Mouse (Mus musculus) brain, embryonic 14.5 days (tissue): ENCODE measurements at regions not wholly inside any gene's neighbourhood (a gene's known extent, or its start where the extent isn't known, plus 50 kb on each side); places are given as distances from the start of the nearest gene placed in this dataset.

Experiments used
- DNase-seq: peaks from one replicate; pipeline ENCODE4 v3.0.0-alpha.2; 2011; ENCODE audit warnings: low read depth
- CTCF ChIP-seq: fragments of 200-500 bp; IDR thresholded peaks from 2 replicates; pipeline ENCODE4 v1.5.1; 2012; ENCODE audit warnings: inconsistent platforms, mild to moderate bottlenecking, moderate library complexity, borderline replicate concordance; ENCODE audit not compliant: insufficient read depth, insufficient read length; ENCODE audit errors: extremely low read depth
- POLR2A ChIP-seq: fragments of 200-500 bp; IDR thresholded peaks from 2 replicates; pipeline ENCODE4 v1.6.1; 2012; ENCODE audit warnings: mild to moderate bottlenecking, inconsistent platforms, borderline replicate concordance; ENCODE audit not compliant: poor library complexity, insufficient read depth, insufficient read length, severe bottlenecking; ENCODE audit errors: extremely low read depth

DNA sequence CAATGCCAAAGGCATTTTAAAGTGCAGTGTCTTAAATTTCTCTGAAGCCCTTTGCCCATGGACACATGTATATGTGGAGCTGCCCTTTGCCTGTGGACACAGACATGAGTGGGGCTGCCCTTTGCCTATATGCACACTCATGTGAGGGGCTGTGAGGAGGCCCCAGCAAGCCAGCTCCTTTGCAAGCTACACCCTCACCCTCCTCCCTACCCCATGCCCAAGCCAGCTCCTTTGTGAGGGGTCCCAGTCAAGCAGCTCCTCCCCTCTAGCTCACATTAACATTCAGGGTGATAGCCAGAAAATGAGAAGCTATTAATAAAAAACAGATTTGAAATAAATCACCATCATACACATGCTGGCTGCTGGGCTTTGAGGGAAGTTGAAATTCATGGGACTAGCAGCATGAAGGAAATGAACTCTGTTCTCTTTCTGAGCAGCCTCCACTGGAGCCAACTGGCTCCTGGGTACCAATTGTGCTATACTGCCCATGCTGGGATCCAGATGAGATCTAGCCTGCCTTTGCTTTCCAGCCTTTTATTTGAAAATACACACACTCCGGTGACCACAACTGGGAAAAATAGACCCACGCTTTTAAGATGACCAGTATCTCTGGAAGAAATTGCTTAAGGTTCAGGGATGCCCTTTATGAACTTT, 151.4 kb downstream of the Abcc12 start:
- DNase-seq: peak; percentile 26
- TF ChIP-seq POLR2A (no peak), CTCF (no peak)

DNA sequence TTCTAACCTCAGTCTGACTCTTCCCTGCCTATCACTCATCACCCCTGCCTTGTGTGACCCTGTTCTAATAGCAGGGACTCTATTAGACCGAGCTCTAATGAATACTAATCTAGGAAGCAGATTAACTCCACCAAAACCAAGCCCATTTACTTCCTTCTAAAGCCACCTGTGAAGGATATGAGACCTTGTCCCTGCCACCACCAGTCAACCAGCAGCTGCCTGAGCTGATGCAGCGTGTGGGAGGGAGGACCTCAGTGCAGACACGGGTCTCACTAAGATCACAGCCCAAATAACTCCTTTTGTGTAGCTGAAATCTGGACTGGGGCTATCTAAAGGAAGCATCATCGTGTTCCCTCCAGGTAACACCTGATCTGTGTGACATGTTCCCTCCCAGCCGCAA, 152.4 kb downstream of the Abcc12 start:
- no peak for TF ChIP-seq CTCF
- TF ChIP-seq POLR2A: no peak

DNA sequence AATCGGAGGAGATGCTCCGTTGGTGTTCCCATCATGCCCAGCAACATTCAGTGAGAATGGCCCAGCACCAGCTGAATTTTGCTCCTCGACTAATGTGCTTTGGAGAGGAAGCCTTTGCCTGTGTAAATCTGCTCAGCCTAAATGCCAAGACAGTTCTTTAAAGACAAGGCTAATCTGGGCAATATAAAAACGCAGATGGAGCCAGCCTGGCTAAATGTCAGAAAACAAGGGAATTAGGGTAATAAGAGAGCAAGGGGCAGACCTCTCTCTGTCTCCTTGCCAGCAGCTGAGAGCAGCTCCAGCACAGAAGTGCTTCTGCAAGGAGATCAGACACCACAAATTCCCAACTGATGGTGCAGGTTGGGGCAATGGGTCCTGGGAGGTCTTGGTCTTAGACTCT, 154.4 kb downstream of the Abcc12 start:
- TF ChIP-seq CTCF (no peak), POLR2A (no peak)
- DNase-seq: peak; percentile 44

More for the DNA sequence above, 152.4 kb downstream of the Abcc12 start:
- DNase-seq: peak; percentile 6

DNA sequence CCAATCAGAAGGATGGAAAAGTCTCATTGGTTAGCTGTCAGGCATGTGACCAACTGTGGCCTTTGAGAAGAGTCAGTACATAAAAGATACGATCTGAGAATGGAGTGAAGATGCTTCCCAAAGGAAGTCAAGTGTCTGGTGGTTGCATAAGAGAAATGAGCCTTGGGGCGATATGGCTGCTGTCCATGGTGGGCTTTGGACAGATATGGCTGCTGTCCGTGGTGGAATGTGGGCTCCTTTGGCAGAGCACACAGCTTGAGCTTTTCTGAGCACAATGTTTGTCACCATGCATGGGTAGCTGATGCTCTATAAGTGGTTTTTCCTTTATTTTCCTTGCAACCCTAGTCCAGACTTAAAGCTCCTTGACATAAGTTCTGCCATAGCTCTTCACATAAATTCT, 155.1 kb downstream of the Abcc12 start:
- no peak for TF ChIP-seq CTCF
- no peak for TF ChIP-seq POLR2A
- DNase-seq: no peak

DNA sequence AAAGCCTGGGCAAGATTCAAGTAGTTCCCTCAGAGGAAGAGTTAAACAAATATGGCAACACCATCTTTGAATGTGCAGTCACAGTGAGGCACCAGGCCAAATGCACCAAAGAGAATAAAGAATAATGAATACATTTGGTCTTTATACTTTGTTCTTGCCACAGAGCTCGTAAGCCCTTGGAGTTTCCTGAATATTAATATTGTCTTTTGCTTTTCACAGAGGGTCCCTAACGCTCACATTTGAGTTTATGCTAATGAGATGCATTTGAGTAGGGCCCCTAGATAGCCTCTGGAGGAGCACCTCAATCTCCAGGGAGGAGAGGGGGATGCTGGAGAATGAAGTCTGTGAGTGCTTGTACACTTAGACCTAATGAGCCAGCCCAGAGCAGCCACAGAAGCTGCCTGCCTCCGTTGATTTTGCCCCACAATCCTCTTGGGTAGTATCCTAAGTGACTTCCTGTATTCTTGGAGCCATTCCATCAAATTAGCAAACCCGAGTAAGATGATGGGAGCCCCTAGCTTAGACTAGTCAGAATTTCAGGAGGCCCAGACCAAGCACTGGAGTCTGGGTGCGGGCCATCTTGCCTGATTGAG, 161.3 kb downstream of the Abcc12 start:
- TF ChIP-seq POLR2A (no peak), CTCF (no peak)
- DNase-seq: peak; percentile 71

DNA sequence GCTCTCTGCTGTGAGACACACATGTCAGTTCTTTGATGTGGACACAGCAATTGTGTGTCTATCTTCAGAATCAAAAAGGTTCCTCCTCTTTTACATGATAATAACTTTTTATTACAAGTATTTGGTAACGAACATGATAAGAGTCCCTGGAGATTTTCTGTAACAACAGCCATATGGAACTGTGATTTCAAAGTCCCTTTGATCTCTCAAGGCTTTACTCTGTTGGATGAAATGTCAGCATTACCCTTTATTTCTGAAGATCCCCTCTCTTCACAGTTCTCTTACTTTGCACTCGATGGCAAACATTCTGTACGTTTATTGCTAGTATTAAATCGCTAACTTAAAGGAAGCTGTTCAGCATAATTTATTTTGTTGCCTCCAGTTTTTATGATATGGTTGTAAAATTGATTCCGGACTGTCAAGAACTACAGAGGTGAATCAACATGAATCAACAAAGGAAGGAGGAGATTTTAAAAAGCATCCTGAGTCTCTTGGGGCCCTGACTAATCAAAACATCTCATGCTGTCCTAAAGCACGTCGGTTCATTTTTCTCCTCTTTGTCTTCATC, 162.0 kb downstream of the Abcc12 start:
- no peak for TF ChIP-seq CTCF
- TF ChIP-seq POLR2A: no peak

DNA sequence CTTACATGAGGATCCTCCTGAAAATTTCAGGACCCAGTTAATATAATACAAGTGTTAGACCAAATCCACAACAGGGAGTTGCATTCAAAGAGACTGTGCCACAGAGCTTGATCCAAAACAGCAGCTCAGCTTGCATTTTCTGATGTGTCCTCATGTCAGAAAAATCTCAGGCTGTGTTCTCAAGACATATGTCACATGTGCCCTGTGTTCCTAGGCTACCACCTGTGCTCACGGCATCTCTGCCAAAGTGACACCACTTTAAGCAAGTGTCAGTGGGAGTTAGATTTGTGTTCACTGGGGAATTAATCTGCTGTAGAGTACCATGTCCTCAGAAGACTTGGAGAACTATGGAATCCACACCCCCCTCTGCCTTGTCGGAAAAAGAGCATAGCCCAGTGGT, 165.3 kb downstream of the Abcc12 start:
- peak; percentile 14 for DNase-seq
- no peak for TF ChIP-seq POLR2A
- TF ChIP-seq CTCF: no peak

More for the DNA sequence above, 162.0 kb downstream of the Abcc12 start:
- DNase-seq: peak; percentile 68

DNA sequence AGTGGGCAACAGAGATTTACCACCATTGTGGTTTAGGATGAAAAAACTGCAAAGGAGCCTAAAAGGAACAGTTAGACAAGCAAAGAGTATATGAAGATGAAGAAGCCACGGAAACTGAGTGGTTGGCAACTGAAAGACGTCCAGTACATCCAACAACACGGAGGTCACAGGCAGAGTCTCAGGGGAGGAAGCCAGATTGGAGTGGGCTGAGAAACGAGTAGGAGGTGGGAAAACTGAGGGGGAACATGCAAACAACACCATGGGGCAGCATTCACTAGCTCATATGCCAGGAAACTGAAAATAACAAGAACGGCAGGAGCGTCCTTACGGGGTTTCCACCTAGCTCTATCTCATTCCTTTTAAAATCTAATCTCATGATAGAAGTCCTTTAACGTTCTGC, 169.3 kb downstream of the Abcc12 start:
- no peak for DNase-seq
- TF ChIP-seq POLR2A: no peak
- TF ChIP-seq CTCF: no peak

DNA sequence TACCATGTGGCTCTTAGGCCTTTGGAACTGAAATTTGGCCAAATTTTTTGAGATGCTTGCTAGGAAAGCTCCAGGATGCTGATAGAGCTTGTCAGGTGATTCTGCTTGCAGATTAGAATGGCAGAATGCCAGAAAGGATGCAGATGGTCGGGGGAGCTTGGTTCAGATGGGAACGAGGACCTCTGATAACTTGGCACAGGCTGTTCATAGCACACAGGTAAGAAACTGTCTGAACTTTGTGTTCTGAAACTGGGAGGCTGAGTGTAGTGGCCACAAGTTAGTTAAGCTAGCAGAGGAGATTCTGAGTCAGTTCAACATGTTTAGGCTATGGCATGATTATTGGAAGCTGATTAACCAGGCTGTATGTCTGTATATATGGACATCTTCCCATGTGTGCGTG, 174.3 kb downstream of the Abcc12 start:
- TF ChIP-seq CTCF (no peak), POLR2A (no peak)
- no peak for DNase-seq

DNA sequence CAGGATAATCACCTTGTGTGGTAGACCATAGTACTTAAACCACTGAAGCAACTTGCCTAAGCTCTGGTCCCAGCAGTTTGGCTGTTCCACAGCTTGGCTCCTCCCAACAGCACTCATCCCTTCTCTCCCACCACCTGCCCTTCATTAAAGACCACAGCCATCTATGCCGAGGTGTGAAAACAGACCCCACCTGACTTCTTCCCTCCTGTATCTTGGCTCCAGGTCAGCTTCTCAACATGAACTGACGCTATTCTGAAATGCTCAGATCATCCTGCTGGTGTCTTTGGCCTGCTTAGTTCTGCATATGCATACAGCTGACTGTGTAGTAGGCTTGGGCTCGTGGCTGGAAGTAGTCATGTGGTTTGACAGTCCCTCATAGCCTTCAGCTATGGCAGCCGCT, 177.1 kb downstream of the Abcc12 start:
- no peak for TF ChIP-seq POLR2A
- TF ChIP-seq CTCF: no peak
- no peak for DNase-seq

DNA sequence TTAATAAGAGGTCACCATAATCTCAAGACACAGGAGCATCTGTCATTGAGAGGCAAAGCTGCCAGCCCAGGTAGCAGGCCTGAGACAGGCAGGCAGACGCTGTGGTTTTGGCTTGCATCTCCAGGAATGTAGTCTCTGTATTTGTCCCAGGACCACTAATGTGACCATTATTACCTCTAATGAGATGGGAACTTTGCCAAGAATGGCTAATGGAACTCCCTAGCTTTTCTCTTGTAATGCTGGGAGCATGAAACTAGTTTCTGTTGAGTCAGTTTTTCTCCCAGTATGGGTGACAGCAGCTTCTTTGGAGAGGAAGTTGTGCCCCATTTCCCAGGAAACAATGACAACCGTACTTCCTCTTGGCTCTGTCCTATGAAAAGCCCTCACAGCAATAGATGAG, 178.5 kb downstream of the Abcc12 start:
- peak; percentile 84 for DNase-seq
- TF ChIP-seq CTCF: no peak
- TF ChIP-seq POLR2A: no peak

DNA sequence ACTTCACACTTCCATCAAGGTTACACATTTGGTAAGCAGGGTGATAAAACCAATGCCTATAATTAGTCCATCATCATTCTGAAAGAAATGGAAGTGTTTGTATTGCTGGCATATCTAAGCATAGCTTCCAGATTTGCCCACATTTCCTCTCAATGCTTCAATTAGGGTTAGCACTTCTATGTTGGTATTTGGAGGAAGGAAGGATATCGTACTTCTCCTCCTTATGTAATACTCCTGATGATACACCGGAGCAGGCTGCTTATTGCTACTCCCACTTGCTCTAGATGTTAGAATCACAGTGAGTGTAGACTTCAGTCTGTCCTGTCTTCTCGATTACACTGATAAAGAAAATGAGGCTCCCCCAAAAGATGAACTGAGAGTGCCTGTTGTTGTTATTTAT, 185.4 kb downstream of the Abcc12 start:
- TF ChIP-seq CTCF (no peak), POLR2A (no peak)
- no peak for DNase-seq

DNA sequence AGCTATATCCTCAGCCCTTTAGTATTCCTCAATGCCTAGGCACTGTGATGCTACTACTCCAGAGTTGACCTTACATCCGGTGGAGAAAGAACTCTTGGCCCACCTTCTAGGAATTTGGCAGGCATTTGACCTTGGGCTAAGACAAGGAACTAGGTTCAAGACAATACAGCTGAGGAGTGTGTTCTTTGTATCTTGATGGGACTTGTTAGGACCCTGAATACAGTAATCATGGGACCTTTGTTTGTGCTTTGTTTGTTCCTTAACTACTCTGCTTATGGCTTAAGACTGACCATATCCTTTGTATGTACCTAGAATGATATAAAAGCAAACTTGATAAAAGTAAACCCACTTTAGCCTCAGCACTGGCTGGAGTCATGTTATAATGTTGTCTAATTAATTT, 186.7 kb downstream of the Abcc12 start:
- DNase-seq: no peak

More for the DNA sequence above, 186.7 kb downstream of the Abcc12 start:
- TF ChIP-seq POLR2A (no peak), CTCF (no peak)
